Mouse (Mus musculus) forebrain, embryonic 11.5 days (tissue): Measurements from ENCODE around the gene Tfb2m. TPM values are rescaled to one million over a fixed set of nuclear protein-coding genes. Genes with fewer than 3 reads are reported as not detected.

ENCODE experiments used
- ATAC-seq: fragments of 200-750 bp; cut with Nextera tagmentation; replicated peaks from 2 replicates; pipeline ENCODE4 v1.8.0; 2017; ENCODE audit warnings: moderate TSS enrichment; ENCODE audit not compliant: low FRiP score
- DNase-seq: peaks from one replicate; pipeline ENCODE4 v3.0.0-alpha.2; 2017; ENCODE audit warnings: low spot score
- H3K27ac ChIP-seq: fragments of 300-500 bp; sonication (generic); 2 replicates; pipeline ENCODE4 v1.5.1; 2014; ENCODE audit warnings: low read depth, low read length
- H3K27me3 ChIP-seq: fragments of 300-500 bp; sonication (generic); 2 replicates; pipeline ENCODE4 v1.6.1; 2014; ENCODE audit warnings: mild to moderate bottlenecking, low read length, mixed read lengths; ENCODE audit not compliant: control insufficient read depth, insufficient read depth
- H3K36me3 ChIP-seq: fragments of 300-500 bp; sonication (generic); 2 replicates; pipeline ENCODE4 v1.6.1; 2014; ENCODE audit warnings: mild to moderate bottlenecking, low read length, moderate library complexity, mixed read lengths; ENCODE audit not compliant: control insufficient read depth, insufficient read depth
- H3K4me1 ChIP-seq: fragments of 300-500 bp; sonication (generic); replicated peaks from 2 replicates; pipeline ENCODE4 v1.6.1; 2014; ENCODE audit warnings: low read length, mixed read lengths; ENCODE audit not compliant: control insufficient read depth, insufficient read depth
- H3K4me2 ChIP-seq: fragments of 300-500 bp; sonication (generic); 2 replicates; pipeline ENCODE4 v1.6.1; 2014; ENCODE audit warnings: low read depth, mild to moderate bottlenecking, low read length, moderate library complexity, mixed read lengths; ENCODE audit not compliant: severe bottlenecking
- H3K4me3 ChIP-seq: fragments of 300-500 bp; sonication (generic); 2 replicates; pipeline ENCODE4 v1.5.1; 2014; ENCODE audit warnings: low read depth, low read length
- H3K9ac ChIP-seq: fragments of 300-500 bp; sonication (generic); 2 replicates; pipeline ENCODE4 v1.6.1; 2014; ENCODE audit warnings: low read length
- H3K9me3 ChIP-seq: fragments of 300-500 bp; sonication (generic); 2 replicates; pipeline ENCODE4 v1.6.1; 2016; ENCODE audit warnings: low read length, mixed read lengths; ENCODE audit not compliant: control insufficient read depth
- WGBS: fragments of 180-500 bp; shearing (Covaris S2); extraction: QIAGEN DNeasy Blood & Tissue Kit; methylation state at CpG from one replicate; pipeline ENCODE4 v1.1.7; 2014; 5-methylcytosine and 5-hydroxymethylcytosine counted together
- polyA plus RNA-seq: library from polyadenylated mRNA; unstranded; fragments of >200 nt; fragmentation: Nextera tagmentation; extraction: Ambion mirVana; gene quantifications from 2 replicates; pipeline ENCODE4 v1.2.1, GENCODE M21; 2014

The Tfb2m gene
- polyA plus RNA-seq, 1 experiment from 2014 or later, result 25.1 TPM

- no peak for ATAC-seq
Measured at GRCm38 (mm10) chr1:179568690-179569398, 22.8 kb upstream of the Tfb2m start.

DNA sequence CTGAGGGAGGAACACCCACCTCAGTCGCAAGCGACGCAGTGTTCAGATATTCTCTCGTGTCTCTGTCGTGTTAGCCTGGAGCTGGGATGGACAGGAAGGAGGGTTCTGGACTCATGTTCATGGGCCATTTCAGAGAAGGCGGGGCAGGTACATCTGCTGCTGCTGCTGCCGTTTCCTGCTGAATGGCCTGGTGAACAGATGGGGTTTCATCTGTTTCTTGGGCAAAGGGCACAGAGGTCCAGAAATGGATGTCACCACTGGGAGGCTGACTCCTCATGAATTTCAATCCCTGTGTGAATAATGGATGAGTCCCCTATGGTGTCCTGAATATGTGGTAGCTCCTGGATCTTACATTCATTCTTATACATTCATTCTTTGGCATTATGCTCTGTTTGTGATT lies 21.5 kb upstream of the Tfb2m start:
- Histone ChIP-seq H3K4me3 (no peak overlapping the region), H3K4me1 (0 out of 2 replicates have a peak, but pooled peaks cover 2% of the 10 kb centered on the region), H3K27me3 (no peaks in the 10 kb centered on the region), H3K9me3 (no peaks in the 10 kb centered on the region), H3K4me2 (no peak overlapping the region), H3K27ac (no peak overlapping the region), H3K36me3 (no peaks in the 10 kb centered on the region), H3K9ac (no peak overlapping the region)
- WGBS, result 80% methylated on average over 7 of the region's 7 CpGs
- DNase-seq, result no peak
- 0 out of 2 replicates have a peak, but pooled peaks have one; percentile 12 for ATAC-seq

More at GRCm38 (mm10) chr1:179568690-179569398, 22.8 kb upstream of the Tfb2m start:
- no peak for DNase-seq
- no peak overlapping the region for H3K4me2 ChIP-seq
- no peak overlapping the region for H3K9ac ChIP-seq
- WGBS, result 89% methylated on average over 4 of the region's 4 CpGs
- no peaks in the 10 kb centered on the region for H3K27me3 ChIP-seq
- H3K4me1 ChIP-seq, result 0 out of 2 replicates have a peak, but pooled peaks cover 2% of the 10 kb centered on the region
- no peak overlapping the region for H3K4me3 ChIP-seq
- no peaks in the 10 kb centered on the region for H3K36me3 ChIP-seq
- H3K9me3 ChIP-seq, result no peaks in the 10 kb centered on the region
- no peak overlapping the region for H3K27ac ChIP-seq

GRCm38 (mm10) chr1:179563926-179564325 lies 17.9 kb upstream of the Tfb2m start:
- H3K36me3 ChIP-seq, result no peaks in the 10 kb centered on the region
- H3K27me3 ChIP-seq, result no peaks in the 10 kb centered on the region
- H3K27ac ChIP-seq, result no peak overlapping the region
- H3K4me2 ChIP-seq, result no peak overlapping the region
- H3K9ac ChIP-seq, result no peak overlapping the region
- ATAC-seq (no peak), DNase-seq (no peak)
- 91% methylated on average over 5 of the region's 5 CpGs for WGBS
- H3K4me3 ChIP-seq, result no peak overlapping the region
- no peaks in the 10 kb centered on the region for H3K4me1 ChIP-seq
- no peaks in the 10 kb centered on the region for H3K9me3 ChIP-seq

GRCm38 (mm10) chr1:179563211-179563610 lies 17.1 kb upstream of the Tfb2m start:
- no peaks in the 10 kb centered on the region for H3K4me1 ChIP-seq
- H3K4me3 ChIP-seq, result no peak overlapping the region
- no peaks in the 10 kb centered on the region for H3K36me3 ChIP-seq
- DNase-seq (no peak), ATAC-seq (no peak)
- 85% methylated on average over 4 of the region's 4 CpGs for WGBS
- no peak overlapping the region for H3K9ac ChIP-seq
- H3K9me3 ChIP-seq, result no peaks in the 10 kb centered on the region
- H3K4me2 ChIP-seq, result no peak overlapping the region
- H3K27ac ChIP-seq, result no peak overlapping the region
- H3K27me3 ChIP-seq, result no peaks in the 10 kb centered on the region

- no peak for ATAC-seq
- Histone ChIP-seq H3K27me3 (no peaks in the 10 kb centered on the region), H3K4me2 (no peak overlapping the region), H3K27ac (no peak overlapping the region), H3K9me3 (no peaks in the 10 kb centered on the region), H3K4me3 (no peak overlapping the region), H3K4me1 (no peaks in the 10 kb centered on the region), H3K36me3 (no peaks in the 10 kb centered on the region), H3K9ac (no peak overlapping the region)
- no peak for DNase-seq
- 90% methylated on average over 6 of the region's 6 CpGs for WGBS
Measured at GRCm38 (mm10) chr1:179560845-179561430, 14.9 kb upstream of the Tfb2m start.

DNA sequence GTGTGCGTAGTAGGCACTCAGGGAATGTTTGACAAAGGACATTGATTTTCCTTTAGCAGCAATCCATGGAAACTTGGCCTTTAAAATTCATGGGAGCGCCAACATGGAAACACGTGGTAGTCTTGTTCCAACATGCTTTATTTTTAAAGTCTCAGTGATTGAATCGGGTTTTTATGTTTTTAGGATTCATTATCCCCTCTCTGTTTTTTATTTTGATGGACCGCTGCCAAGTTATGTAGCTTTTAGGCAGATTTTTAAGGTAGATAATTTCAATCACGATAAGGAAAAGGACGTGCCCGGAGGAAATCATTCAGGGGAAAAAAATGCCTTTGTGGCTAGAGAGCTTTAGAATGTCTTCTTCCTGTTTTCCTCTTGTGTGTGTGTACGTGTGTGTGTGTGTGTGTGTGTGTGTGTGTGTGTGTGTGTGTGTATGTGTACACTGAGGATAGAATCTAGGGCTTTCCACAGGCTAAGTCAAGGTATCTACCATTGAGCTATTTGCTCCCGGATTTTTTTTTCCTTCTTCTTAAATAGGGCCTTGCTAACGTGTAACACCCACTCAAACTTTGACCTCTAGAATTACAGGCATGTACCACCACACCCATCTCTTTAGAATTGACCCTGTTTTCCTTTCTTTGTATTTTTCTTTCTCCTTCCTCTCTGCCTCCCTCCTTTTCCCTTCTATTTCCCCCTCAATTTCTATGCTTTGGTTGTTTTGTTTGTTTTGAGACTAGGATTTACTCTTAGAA lies 13.6 kb upstream of the Tfb2m start:
- Histone ChIP-seq H3K36me3 (no peaks in the 10 kb centered on the region), H3K9ac (no peak overlapping the region), H3K4me3 (no peak overlapping the region), H3K4me1 (no peaks in the 10 kb centered on the region), H3K4me2 (no peak overlapping the region), H3K27ac (no peak overlapping the region), H3K27me3 (no peaks in the 10 kb centered on the region), H3K9me3 (no peaks in the 10 kb centered on the region)
- ATAC-seq (no peak), DNase-seq (no peak)
- 82% methylated on average over 11 of the region's 11 CpGs for WGBS

- Histone ChIP-seq H3K36me3 (no peaks in the 10 kb centered on the region), H3K4me2 (no peak overlapping the region), H3K4me3 (no peak overlapping the region), H3K9ac (no peak overlapping the region), H3K9me3 (no peaks in the 10 kb centered on the region), H3K4me1 (no peaks in the 10 kb centered on the region), H3K27ac (no peak overlapping the region), H3K27me3 (no peaks in the 10 kb centered on the region)
- ATAC-seq (no peak), DNase-seq (no peak)
- WGBS, result 86% methylated on average over 3 of the region's 3 CpGs
Measured at GRCm38 (mm10) chr1:179556921-179557320, 10.9 kb upstream of the Tfb2m start.

DNA sequence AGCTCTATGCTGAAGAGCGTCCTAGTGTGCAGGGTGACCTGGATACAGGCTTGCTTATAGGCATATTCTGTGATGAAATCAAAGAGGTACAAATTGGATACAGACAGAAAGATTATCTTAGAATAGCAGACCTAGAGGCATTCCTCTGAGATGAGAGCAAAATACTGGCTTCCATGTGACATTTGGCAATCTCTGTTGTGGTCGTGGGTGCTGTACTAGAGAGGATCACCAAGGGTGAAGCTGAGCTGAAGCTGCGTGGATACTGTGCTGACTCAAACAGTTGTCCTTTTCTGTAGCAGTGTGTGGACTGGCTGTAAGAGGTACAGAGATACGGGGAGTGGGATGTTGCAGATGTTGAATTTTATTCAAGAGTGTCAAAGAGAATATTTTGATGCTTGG lies 7.9 kb upstream of the Tfb2m start:
- Histone ChIP-seq H3K4me1 (no peaks in the 10 kb centered on the region), H3K4me3 (no peak overlapping the region), H3K27ac (no peak overlapping the region), H3K36me3 (no peaks in the 10 kb centered on the region), H3K9me3 (no peaks in the 10 kb centered on the region), H3K4me2 (no peak overlapping the region), H3K27me3 (no peaks in the 10 kb centered on the region), H3K9ac (no peak overlapping the region)
- no peak for DNase-seq
- WGBS, result 88% methylated on average over 4 of the region's 4 CpGs
- no peak for ATAC-seq
